Mouse (Mus musculus): Measurements from ENCODE around the gene Cdk2ap1. TPM values are rescaled to one million over a fixed set of nuclear protein-coding genes. Genes with fewer than 3 reads are reported as not detected.
"Not testable (repeated sequence)": the region's sequence is repeated elsewhere in the genome, so short reads cannot be mapped to it uniquely, and the experiment has no call there.

The Cdk2ap1 gene
- total RNA-seq, 2 experiments from 2014 or later = 155 to 187 TPM

- no peak for DNase-seq
Observed at GRCm38 (mm10) chr5:124351604-124352003, 11.3 kb downstream of the Cdk2ap1 start.

- DNase-seq = peak; percentile 82 to 88
Observed at GRCm38 (mm10) chr5:124351111-124351560, 11.7 kb downstream of the Cdk2ap1 start.

GRCm38 (mm10) chr5:124350350-124350749 is 12.5 kb downstream of the Cdk2ap1 start:
- DNase-seq = no peak

- peak; percentile 72 to 77 for DNase-seq
Observed at GRCm38 (mm10) chr5:124349196-124349595, 13.7 kb downstream of the Cdk2ap1 start.

GRCm38 (mm10) chr5:124342897-124343296 is 20.0 kb downstream of the Cdk2ap1 start:
- DNase-seq = no peak

GRCm38 (mm10) chr5:124341753-124342339 is 21.0 kb downstream of the Cdk2ap1 start:
- peak in 1 of 2 experiments; percentile 53 for DNase-seq

- no peak for DNase-seq
Observed at GRCm38 (mm10) chr5:124338791-124339190, 24.1 kb downstream of the Cdk2ap1 start.

- no peak for DNase-seq
Observed at GRCm38 (mm10) chr5:124337909-124338308, 25.0 kb downstream of the Cdk2ap1 start.

GRCm38 (mm10) chr5:124337103-124337502 is 25.8 kb downstream of the Cdk2ap1 start:
- no peak for DNase-seq

GRCm38 (mm10) chr5:124334392-124334791 is 28.5 kb downstream of the Cdk2ap1 start:
- DNase-seq = peak; percentile 14 to 22

- no peak for DNase-seq
Observed at GRCm38 (mm10) chr5:124330086-124330485, 32.8 kb downstream of the Cdk2ap1 start.

GRCm38 (mm10) chr5:124327510-124328364 is 35.1 kb downstream of the Cdk2ap1 start, which contains the start of the genes Mphosph9 and 2810006K23Rik:
TSS of gene Mphosph9 (minus strand) at chr5:124327972.
TSS of gene 2810006K23Rik (plus strand) at chr5:124328089.
- DNase-seq = peak; percentile 99 to 100

GRCm38 (mm10) chr5:124326829-124327228 is 36.1 kb downstream of the Cdk2ap1 start:
- DNase-seq = no peak

GRCm38 (mm10) chr5:124317648-124318047 is 45.2 kb downstream of the Cdk2ap1 start:
- no peak for DNase-seq

- DNase-seq = no peak
Observed at GRCm38 (mm10) chr5:124315941-124316340, 46.9 kb downstream of the Cdk2ap1 start.

- no peak for DNase-seq
Observed at GRCm38 (mm10) chr5:124315498-124315897, 47.4 kb downstream of the Cdk2ap1 start.

GRCm38 (mm10) chr5:124310091-124310490 is 52.8 kb downstream of the Cdk2ap1 start:
- DNase-seq = no peak

GRCm38 (mm10) chr5:124309155-124309554 is 53.7 kb downstream of the Cdk2ap1 start:
- no peak for DNase-seq

GRCm38 (mm10) chr5:124302853-124303252 is 60.0 kb downstream of the Cdk2ap1 start:
- DNase-seq = not testable (repeated sequence)

GRCm38 (mm10) chr5:124300132-124300531 is 62.8 kb downstream of the Cdk2ap1 start:
- DNase-seq = peak in 1 of 2 experiments; percentile 10

GRCm38 (mm10) chr5:124299307-124299706 is 63.6 kb downstream of the Cdk2ap1 start:
- not testable (repeated sequence) for DNase-seq

GRCm38 (mm10) chr5:124296475-124296874 is 66.4 kb downstream of the Cdk2ap1 start:
- no peak for DNase-seq

All from adrenal gland, postnatal 36 days (tissue).